10 mouse cellular contexts compared by ENCODE assay signal in genomic region chr4:117139217-117139612, GRCm38 (mm10). TPM values are rescaled to one million over a fixed set of nuclear protein-coding genes. Genes with fewer than 3 reads are reported as not detected.
A peak's percentile ranks its signal among the peaks of the same experiment; 100 is the strongest.
DNase-seq lines count a peak whose midpoint lies in the region; ATAC-seq and TF ChIP-seq lines count a peak whose summit lies in the region.
"Had no signal": no experiment of that assay in that cellular context is flagged by ENCODE, and none has a peak within 500 bp of the region (broad histone marks: within the 10 kb centered on the region; RNA-seq: fewer than 3 reads in every experiment).

No protein-coding gene starts in this region.

- no peaks in the 10 kb centered on the region for H3K36me3 ChIP-seq in hindbrain, embryonic 10.5 days
- no peaks in the 10 kb centered on the region for H3K36me3 ChIP-seq in hindbrain, embryonic 12.5 days
- H3K36me3 ChIP-seq in CH12.LX (replicated peaks in 1 of 2; ENCODE audit: control insufficient read depth in 1 of 2, insufficient read depth in 1 of 2, low read length in 1 of 2): no peaks in the 10 kb centered on the region
- no peaks in the 10 kb centered on the region for H3K36me3 ChIP-seq in liver, embryonic 12.5 days
- no peaks in the 10 kb centered on the region for H3K36me3 ChIP-seq in forebrain, embryonic 11.5 days (ENCODE audit: control insufficient read depth, insufficient read depth, low read length)
- H3K36me3 ChIP-seq in neural tube, embryonic 15.5 days: no peaks in the 10 kb centered on the region
- H3K36me3 ChIP-seq: embryonic facial prominence, embryonic 15.5 days; limb, embryonic 15.5 days had no signal

- H3K4me2 ChIP-seq in hindbrain, embryonic 12.5 days (replicated peaks): no peak overlapping the region
- peak overlapping the region; percentile 55; the same call in 1 of the 2 replicates for H3K4me2 ChIP-seq in CH12.LX (ENCODE audit: insufficient read depth, low read depth, poor library complexity, severe bottlenecking)
- H3K4me2 ChIP-seq in liver, embryonic 12.5 days: no peak overlapping the region
- no peak overlapping the region for H3K4me2 ChIP-seq in forebrain, embryonic 11.5 days (ENCODE audit: low read depth, low read length, severe bottlenecking)
- H3K4me2 ChIP-seq in neural tube, embryonic 15.5 days: no peak overlapping the region
- H3K4me2 ChIP-seq: embryonic facial prominence, embryonic 15.5 days; limb, embryonic 15.5 days had no signal

- H3K4me1 ChIP-seq in hindbrain, embryonic 10.5 days (replicated peaks): peaks cover 29% of the 10 kb centered on the region
- peaks cover 3% of the 10 kb centered on the region for H3K4me1 ChIP-seq in hindbrain, embryonic 12.5 days
- H3K4me1 ChIP-seq in CH12.LX (ENCODE audit: control insufficient read depth in 1 of 2, insufficient read depth in 2 of 2): peaks cover 16 to 39% of the 10 kb centered on the region in 2 experiments
- H3K4me1 ChIP-seq in liver, embryonic 12.5 days: peaks cover 45% of the 10 kb centered on the region
- peaks cover under 1% of the 10 kb centered on the region; the same call in 1 of the 2 replicates for H3K4me1 ChIP-seq in forebrain, embryonic 11.5 days (replicated peaks; ENCODE audit: control insufficient read depth, insufficient read depth, low read length)
- peaks cover 5% of the 10 kb centered on the region for H3K4me1 ChIP-seq in neural tube, embryonic 15.5 days

- peaks cover 5% of the 10 kb centered on the region for H3K27me3 ChIP-seq in hindbrain, embryonic 10.5 days (ENCODE audit: insufficient read depth, poor library complexity, severe bottlenecking)
- H3K27me3 ChIP-seq in hindbrain, embryonic 12.5 days: 0 out of 2 replicates have a peak, but pooled peaks cover 4% of the 10 kb centered on the region
- no peaks in the 10 kb centered on the region for H3K27me3 ChIP-seq in CH12.LX (replicated peaks)
- H3K27me3 ChIP-seq in liver, embryonic 12.5 days (replicated peaks): peaks cover 30% of the 10 kb centered on the region; the same call in 1 of the 2 replicates
- H3K27me3 ChIP-seq in forebrain, embryonic 11.5 days (ENCODE audit: control insufficient read depth, insufficient read depth, low read length): no peaks in the 10 kb centered on the region
- H3K27me3 ChIP-seq in neural tube, embryonic 15.5 days (replicated peaks): no peaks in the 10 kb centered on the region
- H3K27me3 ChIP-seq: embryonic facial prominence, embryonic 15.5 days; limb, embryonic 15.5 days had no signal

- TF ChIP-seq CTCF in CH12.LX (conservative IDR thresholded peaks at IDR 0.05 in 1 of 2, IDR thresholded peaks at IDR 0.05 in 1 of 2; ENCODE audit: low read depth in 2 of 2, low read length in 2 of 2): peak; percentile 79 to 97

- H3K27ac ChIP-seq in hindbrain, embryonic 10.5 days: peak overlapping the region; percentile 53; the same call in 1 of the 2 replicates
- H3K27ac ChIP-seq in hindbrain, embryonic 12.5 days: no peak overlapping the region
- H3K27ac ChIP-seq in CH12.LX (ENCODE audit: insufficient read depth, low read depth): peak overlapping the region; percentile 16
- 0 out of 2 replicates have a peak overlapping the region, but pooled peaks have one; percentile 3 for H3K27ac ChIP-seq in liver, embryonic 12.5 days
- H3K27ac ChIP-seq in forebrain, embryonic 11.5 days (ENCODE audit: low read depth, low read length): no peak overlapping the region
- no peak overlapping the region for H3K27ac ChIP-seq in neural tube, embryonic 15.5 days (replicated peaks)
- H3K27ac ChIP-seq: embryonic facial prominence, embryonic 15.5 days; limb, embryonic 15.5 days had no signal

- no peak for TF ChIP-seq EP300 in CH12.LX (IDR thresholded peaks at IDR 0.05; ENCODE audit: low read length)

- no peak for ATAC-seq in hindbrain, embryonic 12.5 days (ENCODE audit: low FRiP score)
- ATAC-seq in liver, embryonic 12.5 days: 0 out of 2 replicates have a peak, but pooled peaks have one; percentile 13
- no peak; the same call in 1 of the 2 replicates for ATAC-seq in forebrain, embryonic 11.5 days (replicated peaks; ENCODE audit: low FRiP score)
- no peak for ATAC-seq in neural tube, embryonic 15.5 days (ENCODE audit: low FRiP score)

- no peak overlapping the region for H3K9ac ChIP-seq in hindbrain, embryonic 12.5 days
- no peak overlapping the region for H3K9ac ChIP-seq in CH12.LX (ENCODE audit: insufficient read depth, low read depth)
- no peak overlapping the region for H3K9ac ChIP-seq in liver, embryonic 12.5 days
- H3K9ac ChIP-seq in forebrain, embryonic 11.5 days (ENCODE audit: low read length): no peak overlapping the region
- H3K9ac ChIP-seq in neural tube, embryonic 15.5 days (replicated peaks): no peak overlapping the region
- H3K9ac ChIP-seq: embryonic facial prominence, embryonic 15.5 days; limb, embryonic 15.5 days had no signal

- in situ Hi-C loops in CH12.LX (cut with MboI; ENCODE audit: low pct_ligation_motif_present, low pct_unique_long_range_greater_than_20kb, low sequenced_read_pairs): loop anchor here (5.0 kb wide), 2 partner anchors 37 to 317 kb away; partner anchors contain the start of gene Hpdl

- H3K4me3 ChIP-seq in hindbrain, embryonic 10.5 days: no peak overlapping the region
- H3K4me3 ChIP-seq in hindbrain, embryonic 12.5 days: no peak overlapping the region
- H3K4me3 ChIP-seq in CH12.LX (replicated peaks in 1 of 3; ENCODE audit: low read depth in 2 of 3, low read length in 2 of 3, poor library complexity in 1 of 3): no peak overlapping the region
- no peak overlapping the region for H3K4me3 ChIP-seq in liver, embryonic 12.5 days
- no peak overlapping the region for H3K4me3 ChIP-seq in forebrain, embryonic 11.5 days (ENCODE audit: low read depth, low read length)
- H3K4me3 ChIP-seq in neural tube, embryonic 15.5 days (replicated peaks): no peak overlapping the region
- H3K4me3 ChIP-seq: embryonic facial prominence, embryonic 15.5 days; limb, embryonic 15.5 days had no signal

- peak; percentile 83 for TF ChIP-seq RAD21 in CH12.LX (IDR thresholded peaks at IDR 0.05; ENCODE audit: low read depth, low read length)

- no peaks in the 10 kb centered on the region for H3K9me3 ChIP-seq in hindbrain, embryonic 10.5 days
- H3K9me3 ChIP-seq in hindbrain, embryonic 12.5 days (replicated peaks): no peaks in the 10 kb centered on the region
- no peaks in the 10 kb centered on the region for H3K9me3 ChIP-seq in CH12.LX (replicated peaks; ENCODE audit: low read length)
- H3K9me3 ChIP-seq in liver, embryonic 12.5 days (replicated peaks): no peaks in the 10 kb centered on the region
- H3K9me3 ChIP-seq in forebrain, embryonic 11.5 days (ENCODE audit: control insufficient read depth, low read length): no peaks in the 10 kb centered on the region
- H3K9me3 ChIP-seq in neural tube, embryonic 15.5 days (replicated peaks): no peaks in the 10 kb centered on the region
- H3K9me3 ChIP-seq: embryonic facial prominence, embryonic 15.5 days; limb, embryonic 15.5 days had no signal

- TF ChIP-seq POLR2A in CH12.LX (IDR thresholded peaks at IDR 0.05; ENCODE audit: low read depth, low read length): peak; percentile 40; the same call in 1 of the 2 replicates

- peak; percentile 49 for DNase-seq in hindbrain, embryonic 10.5 days (ENCODE audit: low spot score)
- DNase-seq in CH12.LX (ENCODE audit: extremely low read depth): peak; percentile 74
- peak; percentile 62 for DNase-seq in c-Kit-positive CD71-positive TER-119-positive erythroid progenitor cells, embryonic 14.5 days (ENCODE audit: low spot score)
- peak; percentile 60 to 74 for DNase-seq in spleen, postnatal 36 days (ENCODE audit: low spot score in 2 of 2)
- DNase-seq in forebrain, embryonic 11.5 days (ENCODE audit: low spot score): no peak

- dilution Hi-C loops in CH12.LX (cut with MboI; ENCODE audit: extremely low pct_ligation_motif_present, extremely low pct_unique_long_range_greater_than_20kb, low sequenced_read_pairs): no loop called here

- H3K79me2 ChIP-seq in CH12.LX (replicated peaks; ENCODE audit: control insufficient read depth, extremely low read depth, insufficient read depth, poor library complexity, severe bottlenecking): no peaks in the 10 kb centered on the region

- 4% methylated on average over 2 of the region's 2 CpGs for WGBS in hindbrain, embryonic 10.5 days
- WGBS in hindbrain, embryonic 12.5 days: 0% methylated on average over 2 of the region's 2 CpGs
- 3% methylated on average over 2 of the region's 2 CpGs for WGBS in liver, embryonic 12.5 days (ENCODE audit: insufficient replicate concordance)
- WGBS in forebrain, embryonic 11.5 days: 6% methylated on average over 2 of the region's 2 CpGs
- 3% methylated on average over 2 of the region's 2 CpGs for WGBS in neural tube, embryonic 15.5 days

RNA-seq across cellular contexts. Expression of gene Plk3, which starts 5.5 kb away (rescaled TPM):
- polyA plus RNA-seq in hindbrain, embryonic 10.5 days (2016; fragmentation: Nextera tagmentation; extraction: Ambion mirVana): 41.8 and 58.6 TPM in 2 replicates
- polyA plus RNA-seq in hindbrain, embryonic 12.5 days (2016; fragmentation: Nextera tagmentation; extraction: Ambion mirVana): 26.4 and 29.6 TPM in 2 replicates
- total RNA-seq in CH12.LX (2012; rRNA removed) (12.0 and 13.8 TPM in 2 replicates), CH12.LX (2014; rRNA removed) (8.6 and 8.8 TPM in 2 replicates)
- polyA plus RNA-seq in CH12.LX (2012; ENCODE audit: insufficient read length, low read depth): 14.7 and 18.5 TPM in 2 replicates
- polyA plus RNA-seq in liver, embryonic 12.5 days (2016; fragmentation: Nextera tagmentation; extraction: Ambion mirVana): 2.2 and 2.8 TPM in 2 replicates
- 16.0 and 17.4 TPM in 2 replicates for polyA plus RNA-seq in forebrain, embryonic 11.5 days (2014; fragmentation: Nextera tagmentation; extraction: Ambion mirVana)
- polyA plus RNA-seq in neural tube, embryonic 15.5 days (2015; fragmentation: Nextera tagmentation; extraction: Ambion mirVana): 19.5 and 22.5 TPM in 2 replicates

RNA-seq across cellular contexts. Expression of gene Tctex1d4, which starts 12.6 kb away (rescaled TPM):
- polyA plus RNA-seq in hindbrain, embryonic 10.5 days (2016; fragmentation: Nextera tagmentation; extraction: Ambion mirVana): 0.71 TPM in 1 of 2 replicates, not detected in the other
- polyA plus RNA-seq in hindbrain, embryonic 12.5 days (2016; fragmentation: Nextera tagmentation; extraction: Ambion mirVana): 0.34 TPM in 1 of 2 replicates, not detected in the other
- 0.55 and 0.98 TPM in 2 replicates for total RNA-seq in CH12.LX (2012; rRNA removed)
- not detected in 2 replicates for total RNA-seq in CH12.LX (2014; rRNA removed)
- polyA plus RNA-seq in CH12.LX (2012; ENCODE audit: insufficient read length, low read depth): not detected in 2 replicates
- polyA plus RNA-seq in liver, embryonic 12.5 days (2016; fragmentation: Nextera tagmentation; extraction: Ambion mirVana): not detected in 2 replicates
- not detected in 2 replicates for polyA plus RNA-seq in forebrain, embryonic 11.5 days (2014; fragmentation: Nextera tagmentation; extraction: Ambion mirVana)
- polyA plus RNA-seq in neural tube, embryonic 15.5 days (2015; fragmentation: Nextera tagmentation; extraction: Ambion mirVana): not detected in 2 replicates
- polyA plus RNA-seq: limb, embryonic 15.5 days had no signal

RNA-seq across cellular contexts. Expression of gene Btbd19, which starts 13.7 kb away (rescaled TPM):
- polyA plus RNA-seq in hindbrain, embryonic 10.5 days (2016; fragmentation: Nextera tagmentation; extraction: Ambion mirVana): 4.4 and 4.8 TPM in 2 replicates
- polyA plus RNA-seq in hindbrain, embryonic 12.5 days (2016; fragmentation: Nextera tagmentation; extraction: Ambion mirVana): 4.0 and 4.5 TPM in 2 replicates
- total RNA-seq in CH12.LX (2012; rRNA removed) (31.5 and 32.4 TPM in 2 replicates), CH12.LX (2014; rRNA removed) (49.7 and 51.1 TPM in 2 replicates)
- 32.9 and 36.3 TPM in 2 replicates for polyA plus RNA-seq in CH12.LX (2012; ENCODE audit: insufficient read length, low read depth)
- 6.4 and 7.1 TPM in 2 replicates for polyA plus RNA-seq in liver, embryonic 12.5 days (2016; fragmentation: Nextera tagmentation; extraction: Ambion mirVana)
- polyA plus RNA-seq in forebrain, embryonic 11.5 days (2014; fragmentation: Nextera tagmentation; extraction: Ambion mirVana): 4.1 and 6.5 TPM in 2 replicates
- 4.7 and 5.5 TPM in 2 replicates for polyA plus RNA-seq in neural tube, embryonic 15.5 days (2015; fragmentation: Nextera tagmentation; extraction: Ambion mirVana)

RNA-seq across cellular contexts. Expression of gene Rps8, which starts 16.8 kb away (rescaled TPM):
- 660 and 807 TPM in 2 replicates for polyA plus RNA-seq in hindbrain, embryonic 10.5 days (2016; fragmentation: Nextera tagmentation; extraction: Ambion mirVana)
- 588 and 618 TPM in 2 replicates for polyA plus RNA-seq in hindbrain, embryonic 12.5 days (2016; fragmentation: Nextera tagmentation; extraction: Ambion mirVana)
- total RNA-seq in CH12.LX (2012; rRNA removed) (5,379 and 5,435 TPM in 2 replicates), CH12.LX (2014; rRNA removed) (2,191 and 2,455 TPM in 2 replicates)
- polyA plus RNA-seq in CH12.LX (2012; ENCODE audit: insufficient read length, low read depth): 1,480 and 1,967 TPM in 2 replicates
- polyA plus RNA-seq in liver, embryonic 12.5 days (2016; fragmentation: Nextera tagmentation; extraction: Ambion mirVana): 960 and 969 TPM in 2 replicates
- polyA plus RNA-seq in forebrain, embryonic 11.5 days (2014; fragmentation: Nextera tagmentation; extraction: Ambion mirVana): 797 and 841 TPM in 2 replicates
- 530 and 610 TPM in 2 replicates for polyA plus RNA-seq in neural tube, embryonic 15.5 days (2015; fragmentation: Nextera tagmentation; extraction: Ambion mirVana)

RNA-seq across cellular contexts. Expression of gene Kif2c, which starts 43.2 kb away (rescaled TPM):
- 76.6 and 99.4 TPM in 2 replicates for polyA plus RNA-seq in hindbrain, embryonic 10.5 days (2016; fragmentation: Nextera tagmentation; extraction: Ambion mirVana)
- 55.6 and 56.4 TPM in 2 replicates for polyA plus RNA-seq in hindbrain, embryonic 12.5 days (2016; fragmentation: Nextera tagmentation; extraction: Ambion mirVana)
- 33.9 and 39.6 TPM in 2 replicates for total RNA-seq in CH12.LX (2012; rRNA removed)
- 34.0 and 36.8 TPM in 2 replicates for total RNA-seq in CH12.LX (2014; rRNA removed)
- 40.3 and 43.1 TPM in 2 replicates for polyA plus RNA-seq in CH12.LX (2012; ENCODE audit: insufficient read length, low read depth)
- 45.7 and 47.7 TPM in 2 replicates for polyA plus RNA-seq in liver, embryonic 12.5 days (2016; fragmentation: Nextera tagmentation; extraction: Ambion mirVana)
- 111 and 116 TPM in 2 replicates for polyA plus RNA-seq in forebrain, embryonic 11.5 days (2014; fragmentation: Nextera tagmentation; extraction: Ambion mirVana)
- polyA plus RNA-seq in neural tube, embryonic 15.5 days (2015; fragmentation: Nextera tagmentation; extraction: Ambion mirVana): 6.8 and 17.1 TPM in 2 replicates

Comparison
In these comparisons a context has a peak if more than half of its experiments do, and no peak if none do; other contexts are left out.
1. H3K27ac ChIP-seq: peak in hindbrain, embryonic 10.5 days (single experiment), CH12.LX (single experiment) and liver, embryonic 12.5 days (single experiment); none in hindbrain, embryonic 12.5 days (single experiment), forebrain, embryonic 11.5 days (single experiment) and neural tube, embryonic 15.5 days (single experiment).